ENCODE assay signal across 8 mouse cellular contexts in genomic region chr2:34406601-34407464, GRCm38 (mm10). TPM values are rescaled to one million over a fixed set of nuclear protein-coding genes. Genes with fewer than 3 reads are reported as not detected.
DNase-seq lines count a peak whose midpoint lies in the region; ATAC-seq lines count a peak whose summit lies in the region.

TSS of gene Mapkap1 (plus strand) at chr2:34406771.

- ATAC-seq in megakaryocyte progenitor cell, adult 5-6 weeks (replicated peaks; ENCODE audit: poor library complexity) = peak; percentile 100

- DNase-seq in adipocyte (ENCODE audit: low spot score) = peak; percentile 99
- DNase-seq in embryo, embryonic 10 days (ENCODE audit: low spot score) = peak; percentile 98
- DNase-seq in gastrocnemius, postnatal 10 days = peak; percentile 98
- DNase-seq in induced T-regulatory cell, adult 2 months (ENCODE audit: low read depth) = peak; percentile 98
- peak; percentile 90 to 97 for DNase-seq in left cerebral cortex, adult 9 months (ENCODE audit: low spot score in 2 of 2)
- DNase-seq in right cerebral cortex, postnatal 14 days = peak; percentile 97
- DNase-seq in urinary bladder, postnatal 36 days (ENCODE audit: low spot score in 2 of 2) = peak; percentile 95 to 99

RNA-seq across cellular contexts. Expression of gene Mapkap1, which starts in this region (rescaled TPM):
- total RNA-seq in gastrocnemius, postnatal 10 days (2021) = 10 to 100 TPM; 41.7 to 53.0 TPM
- total RNA-seq in megakaryocyte progenitor cell, adult 5-6 weeks (2015) = 29.6 and 32.0 TPM in 2 replicates
- 48.1 and 48.3 TPM in 2 replicates for total RNA-seq in megakaryocyte progenitor cell, adult 5-6 weeks (2017)

Comparison
In these comparisons a context has a peak if more than half of its experiments do, and no peak if none do; other contexts are left out.
1. Peak in every context shown above with its lines: DNase-seq and ATAC-seq.